24 mouse cellular contexts compared by ENCODE assay signal in the genomic region with DNA sequence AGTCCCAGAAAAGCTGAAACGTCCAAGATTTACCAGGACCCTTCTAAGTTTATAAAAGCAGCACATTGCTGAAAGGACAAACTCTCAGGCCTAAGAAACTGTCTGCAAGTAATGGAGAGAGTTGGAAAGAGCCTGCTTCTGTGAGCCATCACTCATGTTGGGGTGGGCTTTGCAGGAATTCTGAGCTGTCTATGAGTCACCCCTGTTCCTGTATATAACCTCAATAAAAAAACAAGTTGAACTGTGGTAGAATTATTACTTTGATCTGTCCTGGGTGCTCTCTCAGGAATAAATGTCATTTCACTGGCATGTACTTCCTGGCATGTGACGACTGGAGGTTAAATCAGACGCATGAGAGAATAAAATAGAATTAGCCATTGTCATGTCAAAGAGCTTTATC. TPM values are rescaled to one million over a fixed set of nuclear protein-coding genes. Genes with fewer than 3 reads are reported as not detected.
"Had no signal": no experiment of that assay in that cellular context is flagged by ENCODE, and none has a peak within 500 bp of the region (broad histone marks: within the 10 kb centered on the region; RNA-seq: fewer than 3 reads in every experiment).

No protein-coding gene starts in this region.

- H3K4me1 ChIP-seq: midbrain, embryonic 12.5 days; midbrain, embryonic 15.5 days; neural tube, embryonic 13.5 days; neural tube, embryonic 15.5 days had no signal

- ATAC-seq: midbrain, embryonic 15.5 days had no signal

- DNase-seq: lung, adult 18-20 months; lung, embryonic 14.5 days; lung, postnatal 10 days; lung, postnatal 4 days; retina, postnatal 1 day; right cerebral cortex, adult 18-20 months; right cerebral cortex, postnatal 25 days; right cerebral cortex, postnatal 4 days; spleen, adult 18-20 months; thymus, adult 18-20 months; thymus, postnatal 14 days; thymus, postnatal 36 days had no signal

- H3K9ac ChIP-seq: lung, embryonic 14.5 days; midbrain, embryonic 12.5 days; midbrain, embryonic 15.5 days; neural tube, embryonic 13.5 days; neural tube, embryonic 15.5 days had no signal

- H3K4me2 ChIP-seq: lung, embryonic 14.5 days; midbrain, embryonic 12.5 days; midbrain, embryonic 15.5 days; neural tube, embryonic 13.5 days; neural tube, embryonic 15.5 days had no signal

- H3K4me3 ChIP-seq: midbrain, embryonic 10.5 days; midbrain, embryonic 12.5 days; midbrain, embryonic 15.5 days; neural tube, embryonic 13.5 days; neural tube, embryonic 15.5 days had no signal

- H3K27ac ChIP-seq: midbrain, embryonic 10.5 days; midbrain, embryonic 12.5 days; midbrain, embryonic 15.5 days; neural tube, embryonic 13.5 days; neural tube, embryonic 15.5 days had no signal

- H3K27me3 ChIP-seq: midbrain, embryonic 12.5 days; midbrain, embryonic 15.5 days; neural tube, embryonic 13.5 days; neural tube, embryonic 15.5 days had no signal

- H3K9me3 ChIP-seq: midbrain, embryonic 10.5 days; midbrain, embryonic 12.5 days; midbrain, embryonic 15.5 days; neural tube, embryonic 13.5 days; neural tube, embryonic 15.5 days had no signal

- H3K36me3 ChIP-seq: midbrain, embryonic 10.5 days; midbrain, embryonic 12.5 days; midbrain, embryonic 15.5 days; neural tube, embryonic 13.5 days; neural tube, embryonic 15.5 days had no signal

RNA-seq across cellular contexts. Expression of a gene that starts 27.7 kb away (rescaled TPM):
- polyA plus RNA-seq: liver, embryonic 16.5 days; lung, embryonic 14.5 days; lung, embryonic 16.5 days; midbrain, embryonic 10.5 days; neural tube, embryonic 11.5 days; neural tube, embryonic 13.5 days; small intestine, adult 2 months; stomach, embryonic 14.5 days; stomach, embryonic 16.5 days; thymus, postnatal 0 days had no signal
